Mouse (Mus musculus): ENCODE measurements at regions not wholly inside any gene's neighbourhood (a gene's known extent, or its start where the extent isn't known, plus 50 kb on each side); places are given as distances from the start of the nearest gene placed in this dataset.
"Not testable (repeated sequence)": the region's sequence is repeated elsewhere in the genome, so short reads cannot be mapped to it uniquely, and the experiment has no call there.

DNA sequence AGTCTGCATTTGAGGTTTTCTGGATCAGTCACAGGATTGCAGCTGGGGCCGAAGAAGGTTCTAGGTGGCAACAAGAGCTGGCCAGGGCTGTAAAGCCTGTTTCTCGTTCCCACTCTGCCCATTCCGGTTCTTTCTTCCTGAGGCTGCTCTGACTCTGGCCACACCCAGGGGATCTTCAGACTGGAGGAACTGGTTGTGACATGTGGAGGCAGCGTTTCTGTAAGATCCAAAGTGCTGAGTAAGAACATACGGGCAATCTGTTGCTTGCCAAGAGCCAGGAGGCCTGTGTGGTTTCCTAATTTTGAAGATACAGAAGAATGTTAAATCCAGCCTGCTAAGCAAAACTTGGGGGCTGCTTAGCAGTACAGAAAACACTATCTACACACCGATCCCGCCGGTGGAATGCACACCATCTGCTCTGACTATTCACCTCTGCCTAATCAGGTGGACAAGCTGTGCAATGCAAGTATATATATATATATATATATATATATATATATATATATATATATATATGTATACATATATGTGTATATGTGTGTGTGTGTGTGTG, 99.3 kb upstream of the Bmp2k start:
- no peak for DNase-seq

DNA sequence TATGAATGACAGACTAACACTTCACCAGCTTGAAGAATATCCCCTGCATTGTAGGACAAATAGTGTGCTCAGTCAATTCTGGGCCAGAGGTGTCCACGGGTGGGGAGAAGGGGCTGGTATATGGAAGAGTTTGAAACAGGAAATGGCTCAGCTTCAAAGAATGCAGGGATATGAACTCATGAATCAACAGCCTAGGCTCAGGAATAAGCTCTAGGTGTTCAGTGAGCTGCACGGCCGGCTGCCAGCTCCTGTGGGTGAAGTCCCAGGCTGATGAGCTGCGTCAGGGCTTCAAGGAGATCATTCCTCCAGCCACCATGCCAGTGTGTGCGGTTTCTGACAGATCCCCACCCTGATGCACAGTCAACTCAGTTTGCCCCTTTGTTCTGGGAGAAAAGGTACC, 98.8 kb upstream of the Bmp2k start:
- no peak for DNase-seq

GRCm38 (mm10) chr5:96905572-96906271, 91.8 kb upstream of the Bmp2k start:
- DNase-seq = peak; percentile 22

- not testable (repeated sequence) for DNase-seq
These were observed 89.1 kb upstream of the Bmp2k start for GRCm38 (mm10) chr5:96908371-96908770.

DNA sequence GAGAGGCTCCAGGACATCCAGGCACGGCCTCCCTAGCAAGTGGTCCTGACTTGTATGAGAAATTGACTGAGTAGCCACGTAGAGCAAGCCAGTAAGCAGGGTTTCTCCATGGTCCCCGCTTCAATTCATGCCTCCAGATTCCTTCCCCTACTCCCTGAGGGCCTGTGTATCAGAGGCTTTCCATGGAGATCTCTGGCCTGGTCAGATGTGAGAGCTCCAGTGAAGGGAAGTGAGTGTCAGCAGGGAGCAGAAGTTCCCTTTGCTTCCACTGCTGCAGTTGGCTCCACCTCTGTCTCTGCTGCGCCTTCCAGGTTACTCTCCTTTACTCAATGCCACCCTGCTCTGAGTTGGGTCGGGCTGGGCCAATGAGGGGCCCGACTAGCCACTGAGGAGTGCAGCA, 88.3 kb upstream of the Bmp2k start:
- DNase-seq = no peak

DNA sequence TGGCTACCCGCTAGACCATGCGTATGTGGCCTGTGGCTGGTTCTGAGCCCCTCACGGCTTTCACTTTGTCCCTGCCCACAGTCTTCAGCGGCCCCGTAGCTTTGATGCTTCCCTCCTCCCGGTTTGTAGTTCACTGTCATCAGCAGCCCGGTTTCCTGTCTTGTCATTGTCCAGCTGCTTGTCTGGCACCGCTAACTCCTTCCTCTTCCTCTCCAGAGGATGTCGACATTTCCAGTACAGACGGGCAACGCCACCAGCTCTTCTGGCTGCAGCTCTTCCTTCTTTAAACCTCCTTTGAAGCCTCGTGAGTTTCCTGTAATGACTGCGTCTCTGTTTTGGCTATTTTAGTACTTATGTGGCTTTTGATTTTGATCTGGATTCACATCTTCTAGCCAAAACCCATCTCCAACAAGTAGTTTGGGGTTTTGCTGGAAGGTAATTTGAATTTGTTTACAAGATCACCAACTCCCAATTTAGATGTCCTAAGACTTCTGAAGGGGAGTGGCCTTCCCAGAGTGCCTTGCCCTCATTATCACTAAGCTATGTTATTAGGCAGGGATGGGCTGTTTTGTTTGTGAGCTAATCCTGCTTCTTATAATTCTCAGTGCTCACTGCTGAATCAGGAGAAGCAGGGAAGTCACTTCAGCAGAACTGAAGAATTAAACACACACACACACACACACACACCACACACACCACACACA, 85.8 kb upstream of the Bmp2k start:
- DNase-seq = peak; percentile 68

DNA sequence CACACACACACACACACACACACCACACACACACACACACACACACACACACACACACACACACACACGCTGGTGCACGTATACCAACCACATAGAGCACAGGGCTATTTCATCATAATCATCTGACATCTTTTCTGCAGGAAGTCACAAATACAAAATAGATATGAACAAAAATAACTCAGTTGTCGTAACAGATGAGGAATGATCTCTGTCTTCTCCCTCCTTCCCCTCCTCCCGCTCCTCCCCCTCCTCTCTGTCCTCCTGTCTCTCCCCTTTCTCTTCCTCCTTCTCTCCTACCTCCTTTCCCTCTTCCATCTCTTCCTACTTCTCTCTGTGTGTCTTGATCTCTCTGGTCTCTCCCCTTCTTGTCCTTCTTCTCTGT, 85.2 kb upstream of the Bmp2k start:
- DNase-seq = no peak

GRCm38 (mm10) chr5:96912781-96913180, 84.7 kb upstream of the Bmp2k start:
- peak; percentile 14 for DNase-seq

GRCm38 (mm10) chr5:96913711-96914110, 83.8 kb upstream of the Bmp2k start:
- peak; percentile 22 for DNase-seq

GRCm38 (mm10) chr5:96914696-96915404, 82.6 kb upstream of the Bmp2k start:
- DNase-seq = no peak

DNA sequence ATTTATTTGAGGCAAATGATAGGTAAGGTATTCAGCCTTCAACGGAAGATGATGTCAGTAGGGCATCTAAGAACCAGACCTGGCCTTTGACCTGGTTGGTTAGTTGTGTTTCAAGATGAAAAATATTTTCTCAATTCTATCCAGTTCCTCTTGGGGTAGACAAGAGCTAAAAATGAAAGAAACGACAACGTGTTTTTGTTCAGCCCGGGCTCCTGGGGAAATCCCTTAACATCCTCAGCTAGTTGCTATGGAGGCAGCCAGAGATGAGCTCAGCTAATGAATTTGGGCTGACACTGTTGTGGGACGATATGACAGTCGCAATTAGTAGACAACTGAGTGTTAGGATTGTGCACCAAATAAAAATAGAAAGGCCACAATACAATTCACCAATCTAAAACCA, 80.6 kb upstream of the Bmp2k start:
- no peak for DNase-seq

DNA sequence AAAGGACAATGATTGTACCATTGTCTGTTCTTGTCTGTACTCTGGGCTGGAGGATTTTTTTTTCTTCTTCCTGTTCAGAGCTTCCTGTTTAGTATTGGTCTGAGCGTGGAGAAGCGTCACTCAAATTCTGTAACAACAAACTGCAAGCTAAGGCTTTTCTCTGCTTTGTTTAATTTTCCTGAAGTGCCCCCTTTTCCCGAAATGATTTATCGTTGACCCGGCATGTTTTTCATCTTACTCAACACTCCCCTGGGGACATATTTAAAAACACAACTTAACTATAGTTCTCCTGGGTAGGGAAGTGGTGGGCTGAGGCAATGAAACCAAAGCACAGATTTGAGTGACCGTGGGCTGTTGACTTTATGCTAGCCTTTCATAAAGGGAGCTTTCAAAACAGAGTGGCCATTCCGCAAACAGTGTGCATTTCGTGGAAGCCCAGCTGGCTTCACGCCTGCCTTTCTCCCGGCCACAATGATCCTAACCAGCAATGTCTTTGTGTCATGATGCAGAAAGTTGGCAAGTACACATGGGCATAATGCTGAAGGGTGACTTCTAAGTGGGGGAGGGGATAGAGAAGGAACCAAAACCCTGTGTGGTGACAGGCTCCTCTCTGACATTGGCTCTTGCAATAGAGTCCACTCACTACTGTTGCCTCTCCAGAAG, 79.8 kb upstream of the Bmp2k start:
- DNase-seq = peak; percentile 44

DNA sequence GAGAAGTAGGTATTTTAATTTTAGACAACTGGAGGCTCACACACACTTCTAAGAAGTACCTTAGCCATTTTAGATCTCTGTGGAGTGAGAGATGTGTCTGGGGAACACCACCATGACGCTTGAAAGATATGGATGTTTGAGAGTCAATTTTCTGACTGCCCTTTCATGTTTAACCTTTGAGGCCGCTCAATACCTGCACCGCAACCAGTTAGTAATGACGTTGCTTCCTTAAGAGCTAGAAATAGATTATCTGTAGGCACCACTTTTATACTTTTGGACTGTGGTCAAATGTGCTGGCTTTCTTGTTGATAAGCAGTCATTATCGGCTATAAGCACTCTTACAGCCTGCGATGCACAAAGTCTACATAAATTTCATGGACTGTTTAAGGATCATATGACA, 78.3 kb upstream of the Bmp2k start:
- no peak for DNase-seq

DNA sequence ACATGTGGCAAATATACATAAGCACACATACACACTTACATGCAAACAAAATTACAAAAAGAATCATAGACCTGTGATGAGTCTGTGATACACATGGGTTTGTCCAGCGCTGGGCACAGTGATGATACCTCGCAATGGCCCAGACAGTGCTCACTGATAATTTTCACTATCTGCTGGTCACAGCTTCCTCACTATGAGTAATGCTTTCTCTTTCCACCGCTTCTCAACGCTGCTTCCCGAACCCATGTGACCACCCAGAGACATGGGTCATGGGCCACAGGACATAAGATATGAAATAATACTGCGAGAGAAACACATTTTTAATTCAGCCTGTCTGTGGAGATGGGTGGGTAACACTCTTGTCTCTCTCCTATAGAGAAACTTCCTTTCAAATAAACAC, 76.5 kb upstream of the Bmp2k start:
- no peak for DNase-seq

GRCm38 (mm10) chr5:96921511-96921910, 76.0 kb upstream of the Bmp2k start:
- no peak for DNase-seq

DNA sequence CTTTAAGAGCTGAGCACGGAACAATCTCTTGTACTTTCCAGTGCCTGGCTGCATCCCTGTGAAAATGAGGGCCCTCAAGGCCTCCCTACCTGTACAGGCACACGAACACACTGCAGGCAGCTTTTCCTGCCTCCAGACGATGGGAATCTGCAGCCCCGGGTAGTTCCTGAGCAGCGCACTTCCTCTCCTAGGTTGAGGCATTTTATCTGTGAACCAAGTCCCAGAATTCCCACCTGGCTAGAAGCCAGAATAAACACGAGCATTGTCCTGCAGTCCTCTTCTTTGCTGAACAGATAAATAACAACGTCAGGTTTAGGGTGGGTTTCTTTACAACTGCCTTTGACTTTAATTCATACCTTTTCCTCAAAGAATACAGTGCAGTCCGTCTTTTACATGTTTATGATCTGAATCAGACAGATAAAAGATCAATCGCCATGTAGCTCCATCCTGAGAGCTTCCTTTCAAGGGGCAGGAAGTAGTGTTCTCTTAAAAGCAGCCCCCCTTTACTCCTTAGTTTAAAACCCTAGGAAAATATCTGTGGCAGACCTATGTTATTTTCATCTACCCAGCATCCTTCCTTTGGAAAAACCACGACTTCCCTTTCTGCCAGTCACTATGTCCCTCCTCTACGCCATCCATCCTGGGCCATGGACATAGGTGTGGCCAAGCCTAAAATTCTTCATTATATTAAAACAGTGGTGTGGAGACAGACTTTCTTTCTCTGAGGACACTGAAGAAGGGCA, 75.3 kb upstream of the Bmp2k start:
- peak; percentile 61 for DNase-seq

GRCm38 (mm10) chr5:96922716-96923076, 74.8 kb upstream of the Bmp2k start:
- no peak for DNase-seq

DNA sequence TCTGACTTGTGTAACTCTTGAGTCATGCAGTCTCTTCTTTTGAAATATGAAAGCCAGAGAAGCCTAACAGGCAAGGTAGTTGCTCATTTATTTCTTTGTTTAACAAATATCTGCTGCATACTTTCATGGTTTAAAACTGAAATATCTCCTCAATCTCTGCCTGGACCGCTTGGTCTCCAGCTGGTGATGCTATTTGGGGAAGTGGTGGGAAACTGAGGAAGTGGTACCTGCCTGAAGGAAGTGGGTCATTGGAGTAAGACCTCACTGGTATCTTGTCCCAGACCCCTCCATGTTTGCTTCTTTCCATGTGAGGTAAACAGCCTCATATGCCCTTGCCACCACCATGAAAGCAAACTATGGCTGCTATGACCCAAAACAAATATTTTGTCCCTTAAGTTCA, 74.0 kb upstream of the Bmp2k start:
- DNase-seq = no peak

GRCm38 (mm10) chr5:96924736-96925429, 72.6 kb upstream of the Bmp2k start:
- DNase-seq = no peak

DNA sequence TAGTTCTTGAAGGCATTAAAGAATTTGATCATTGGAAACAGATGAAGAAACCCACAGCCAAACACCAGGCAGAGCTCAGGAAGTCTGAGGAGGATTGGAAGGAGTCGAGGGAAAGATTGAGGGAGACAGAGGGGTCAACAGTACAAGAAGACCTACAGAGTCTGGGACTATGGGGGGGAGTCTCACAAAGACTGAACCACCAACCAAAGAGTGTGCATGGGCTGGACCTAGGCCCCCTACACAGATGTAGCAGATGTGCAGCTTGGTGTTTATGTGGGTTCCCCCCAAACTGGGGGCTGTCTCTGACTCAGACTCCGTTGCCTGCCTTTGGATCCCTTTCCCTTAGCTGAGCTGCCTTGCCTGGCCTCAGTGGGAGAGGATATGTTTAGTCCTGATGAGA, 71.5 kb upstream of the Bmp2k start:
- DNase-seq = no peak

DNA sequence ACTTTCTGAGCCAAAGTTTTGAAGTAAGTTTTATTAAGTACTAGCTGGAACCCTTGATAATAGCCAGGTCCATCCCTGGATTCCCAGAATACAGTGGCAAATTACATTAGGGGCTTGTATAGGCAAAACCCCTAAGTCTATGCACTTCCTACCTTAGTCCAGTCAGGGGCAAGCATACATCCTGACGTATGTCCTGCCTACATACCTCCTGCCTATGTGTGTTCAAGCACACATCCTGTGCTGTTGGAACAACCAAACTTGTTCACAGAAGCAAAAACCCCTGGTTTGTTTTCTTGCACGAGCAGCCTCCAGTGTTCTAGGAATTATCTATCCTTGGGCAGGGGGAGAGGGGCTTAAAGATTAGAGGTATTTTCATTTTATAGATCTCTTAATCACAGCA, 66.4 kb upstream of the Bmp2k start:
- no peak for DNase-seq

GRCm38 (mm10) chr5:96931576-96932152, 65.8 kb upstream of the Bmp2k start:
- no peak for DNase-seq

Measured in kidney, adult 9 months (tissue).